Mouse (Mus musculus) stomach, postnatal 0 days (tissue): ENCODE data around the gene Bcar3. TPM values are rescaled to one million over a fixed set of nuclear protein-coding genes. Genes with fewer than 3 reads are reported as not detected.

Source experiments
- ATAC-seq: fragments of 200-750 bp; cut with Nextera tagmentation; 2 replicates; pipeline ENCODE4 v1.8.0; 2017; ENCODE audit not compliant: low FRiP score, low TSS enrichment
- DNase-seq: peaks from one replicate; pipeline ENCODE4 v3.0.0-alpha.2; 2016; ENCODE audit warnings: low spot score
- H3K27ac ChIP-seq: fragments of 300-500 bp; sonication (generic); replicated peaks from 2 replicates; pipeline ENCODE4 v1.5.1; 2014; ENCODE audit warnings: mild to moderate bottlenecking, control low read depth
- H3K27me3 ChIP-seq: fragments of 300-500 bp; sonication (generic); 2 replicates; pipeline ENCODE4 v1.6.1; 2014; ENCODE audit warnings: low read length; ENCODE audit not compliant: control insufficient read depth, insufficient read depth
- H3K36me3 ChIP-seq: fragments of 300-500 bp; sonication (generic); 2 replicates; pipeline ENCODE4 v1.6.1; 2014; ENCODE audit warnings: low read length, mixed read lengths; ENCODE audit not compliant: control insufficient read depth, insufficient read depth
- H3K4me1 ChIP-seq: fragments of 300-500 bp; sonication (generic); replicated peaks from 2 replicates; pipeline ENCODE4 v1.6.1; 2014; ENCODE audit warnings: antibody characterized with exemption; ENCODE audit not compliant: control insufficient read depth, insufficient read depth
- H3K4me2 ChIP-seq: fragments of 300-500 bp; sonication (generic); replicated peaks from 2 replicates; pipeline ENCODE4 v1.6.1; 2014; ENCODE audit warnings: low read depth, mild to moderate bottlenecking, control low read depth, moderate library complexity
- H3K4me3 ChIP-seq: fragments of 300-500 bp; sonication (generic); 2 replicates; pipeline ENCODE4 v1.5.1; 2014; ENCODE audit warnings: low read depth, low read length, control low read depth
- H3K9ac ChIP-seq: fragments of 300-500 bp; sonication (generic); 2 replicates; pipeline ENCODE4 v1.6.1; 2014; ENCODE audit warnings: mild to moderate bottlenecking, low read length, control low read depth, mixed read lengths
- H3K9me3 ChIP-seq: fragments of 300-500 bp; sonication (generic); 2 replicates; pipeline ENCODE4 v1.6.1; 2016; ENCODE audit warnings: low read length; ENCODE audit not compliant: control insufficient read depth
- CTCF ChIP-seq: IDR thresholded peaks from 2 replicates; pipeline ENCODE4 v1.5.1; 2016; ENCODE audit warnings: antibody characterized with exemption, low read depth, mild to moderate bottlenecking, moderate library complexity
- EP300 ChIP-seq: optimal IDR thresholded peaks from 2 replicates; pipeline ENCODE3; 2016; ENCODE audit warnings: antibody characterized with exemption
- WGBS: fragments of 180-500 bp; shearing (Covaris S2); extraction: QIAGEN DNeasy Blood & Tissue Kit; methylation state at CpG from one replicate; pipeline ENCODE4 v1.1.7; 2014; 5-methylcytosine and 5-hydroxymethylcytosine counted together
- polyA plus RNA-seq: library from polyadenylated mRNA; unstranded; fragments of >200 nt; fragmentation: Nextera tagmentation; extraction: Ambion mirVana; gene quantifications from 2 replicates; pipeline ENCODE4 v1.2.1, GENCODE M21; 2015

Gene Bcar3
- polyA plus RNA-seq, 1 experiment from 2014 or later = 12.6 TPM

GRCm38 (mm10) chr3:122486193-122486592, 192.3 kb downstream of the Bcar3 start:
- no peaks in the 10 kb centered on the region for H3K27me3 ChIP-seq
- TF ChIP-seq CTCF (no peak), EP300 (no peak)
- no peak overlapping the region for H3K9ac ChIP-seq
- H3K9me3 ChIP-seq = no peaks in the 10 kb centered on the region
- no peak for ATAC-seq
- no peak overlapping the region for H3K4me2 ChIP-seq
- H3K36me3 ChIP-seq = no peaks in the 10 kb centered on the region
- H3K27ac ChIP-seq = no peak overlapping the region
- peaks cover 5% of the 10 kb centered on the region for H3K4me1 ChIP-seq
- 49% methylated on average over 4 of the region's 4 CpGs for WGBS
- H3K4me3 ChIP-seq = no peak overlapping the region
- DNase-seq = no peak

GRCm38 (mm10) chr3:122488051-122488754, 194.3 kb downstream of the Bcar3 start:
- no peak for TF ChIP-seq CTCF
- no peak for TF ChIP-seq EP300
- WGBS = 77% methylated on average over 1 of the region's 1 CpGs

GRCm38 (mm10) chr3:122490574-122490973, 196.6 kb downstream of the Bcar3 start:
- no peaks in the 10 kb centered on the region; the same call in 1 of the 2 replicates for H3K4me1 ChIP-seq
- H3K9me3 ChIP-seq = no peaks in the 10 kb centered on the region
- no peak overlapping the region for H3K9ac ChIP-seq
- ATAC-seq (no peak), DNase-seq (no peak)
- H3K4me3 ChIP-seq = no peak overlapping the region
- H3K27ac ChIP-seq = no peak overlapping the region
- no peak overlapping the region for H3K4me2 ChIP-seq
- whole genome bisulfite sequencing = 73% methylated on average over 6 of the region's 6 CpGs
- TF ChIP-seq CTCF (no peak), EP300 (no peak)
- no peaks in the 10 kb centered on the region for H3K36me3 ChIP-seq
- no peaks in the 10 kb centered on the region for H3K27me3 ChIP-seq

More at GRCm38 (mm10) chr3:122488051-122488754, 194.3 kb downstream of the Bcar3 start:
- H3K4me1 ChIP-seq = peaks cover 2% of the 10 kb centered on the region
- ATAC-seq (no peak), DNase-seq (no peak)
- no peak overlapping the region for H3K9ac ChIP-seq
- H3K4me2 ChIP-seq = no peak overlapping the region
- no peak overlapping the region for H3K4me3 ChIP-seq
- no peaks in the 10 kb centered on the region for H3K27me3 ChIP-seq
- no peaks in the 10 kb centered on the region for H3K9me3 ChIP-seq
- no peak overlapping the region for H3K27ac ChIP-seq
- no peaks in the 10 kb centered on the region for H3K36me3 ChIP-seq

- Histone ChIP-seq H3K9ac (no peak overlapping the region), H3K4me3 (no peak overlapping the region), H3K27me3 (no peaks in the 10 kb centered on the region), H3K4me1 (no peaks in the 10 kb centered on the region; the same call in 1 of the 2 replicates), H3K27ac (no peak overlapping the region), H3K4me2 (no peak overlapping the region), H3K36me3 (no peaks in the 10 kb centered on the region), H3K9me3 (no peaks in the 10 kb centered on the region)
- no peak for ATAC-seq
- WGBS = 94% methylated on average over 3 of the region's 3 CpGs
- DNase-seq = no peak
- no peak for TF ChIP-seq CTCF
- TF ChIP-seq EP300 = no peak
Observed at GRCm38 (mm10) chr3:122492006-122492405, 198.1 kb downstream of the Bcar3 start.

GRCm38 (mm10) chr3:122492872-122493615, 199.1 kb downstream of the Bcar3 start:
- Histone ChIP-seq H3K27me3 (no peaks in the 10 kb centered on the region), H3K4me3 (no peak overlapping the region), H3K36me3 (no peaks in the 10 kb centered on the region), H3K27ac (no peak overlapping the region), H3K4me1 (no peaks in the 10 kb centered on the region; the same call in 1 of the 2 replicates), H3K4me2 (no peak overlapping the region), H3K9me3 (no peaks in the 10 kb centered on the region), H3K9ac (no peak overlapping the region)
- ATAC-seq = no peak
- WGBS = 68% methylated on average over 21 of the region's 21 CpGs
- TF ChIP-seq CTCF (no peak), EP300 (no peak)
- DNase-seq = no peak

GRCm38 (mm10) chr3:122494764-122495163, 200.8 kb downstream of the Bcar3 start:
- Histone ChIP-seq H3K9me3 (no peaks in the 10 kb centered on the region), H3K4me2 (no peak overlapping the region), H3K9ac (no peak overlapping the region), H3K4me3 (no peak overlapping the region), H3K36me3 (no peaks in the 10 kb centered on the region), H3K4me1 (no peaks in the 10 kb centered on the region), H3K27me3 (no peaks in the 10 kb centered on the region), H3K27ac (no peak overlapping the region)
- 56% methylated on average over 6 of the region's 6 CpGs for WGBS
- DNase-seq (no peak), ATAC-seq (no peak)
- TF ChIP-seq CTCF (no peak), EP300 (no peak)
